Mouse (Mus musculus) monocyte, adult 59 days (primary cell): ENCODE results near the gene Olfr1056. TPM values are rescaled to one million over a fixed set of nuclear protein-coding genes. Genes with fewer than 3 reads are reported as not detected.

ENCODE experiments used
- total RNA-seq, 2 experiments: library from RNA; stranded (reverse); gene quantifications; one replicate each; pipeline ENCODE4 v1.2.4; 2023

The Olfr1056 gene
- total RNA-seq: not detected

DNA sequence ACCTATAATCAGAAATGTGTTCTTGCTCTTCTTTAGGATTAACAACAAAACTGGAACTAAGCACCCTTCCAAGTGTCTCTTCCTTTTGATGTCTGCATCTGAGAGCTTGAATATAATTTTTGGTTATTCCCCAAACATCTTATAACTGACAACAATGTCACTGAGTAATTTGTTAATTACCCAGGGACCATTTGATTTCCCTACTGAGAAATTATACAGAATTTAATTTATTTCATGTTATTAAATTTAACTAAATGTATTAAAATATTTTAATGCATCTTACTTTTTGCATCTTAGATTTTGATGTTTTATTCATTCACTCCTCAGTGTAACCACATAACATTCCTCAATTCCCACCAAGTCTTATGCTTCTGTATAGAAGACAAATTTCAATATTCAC is at the start of gene Olfr1056:
TSS of gene Olfr1056 (minus strand) at position 101 of the 400 bp plus-strand sequence.

DNA sequence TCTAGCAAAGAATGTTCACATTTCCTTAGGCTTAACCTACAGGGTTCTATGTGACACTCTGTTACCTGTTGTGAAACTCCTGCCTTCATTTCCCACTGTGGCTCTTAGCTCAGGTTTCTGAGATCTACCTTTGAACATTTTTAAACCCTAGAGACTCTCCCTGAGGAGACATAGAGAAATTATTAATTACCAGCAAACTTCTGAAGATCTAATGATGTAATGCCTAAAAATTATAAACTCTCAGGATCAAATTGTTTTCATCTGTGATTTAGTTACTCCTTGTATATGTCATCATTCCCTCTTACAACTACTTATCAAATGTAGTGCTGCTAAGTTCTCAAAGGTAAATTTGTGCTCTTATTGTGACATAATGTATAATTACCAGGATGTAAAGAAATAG is 26.2 kb upstream of the Olfr1056 start, which contains the start of gene Olfr1058:
TSS of gene Olfr1058 (minus strand) at position 101 of the 400 bp plus-strand sequence.

DNA sequence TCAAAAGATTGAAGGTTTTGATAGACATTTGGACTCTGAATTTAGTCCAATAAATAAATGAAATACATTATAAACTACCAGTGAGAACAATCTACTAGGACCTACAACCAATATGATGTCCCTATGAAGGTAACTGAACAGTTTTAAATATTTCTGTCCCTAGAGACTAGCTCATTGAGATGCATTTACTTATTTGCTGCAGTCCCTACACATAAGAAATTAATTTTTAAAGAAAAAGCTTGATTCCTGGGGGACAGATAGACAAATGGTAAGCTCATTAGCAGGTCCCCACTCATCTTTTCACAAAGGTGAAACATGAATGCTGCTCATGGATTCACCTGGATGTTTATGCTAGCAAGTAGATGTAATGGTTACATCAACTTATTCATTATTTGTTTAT is 16.0 kb upstream of the Olfr1056 start, which contains the start of gene Olfr1057:
TSS of gene Olfr1057 (minus strand) at position 101 of the 400 bp plus-strand sequence.

DNA sequence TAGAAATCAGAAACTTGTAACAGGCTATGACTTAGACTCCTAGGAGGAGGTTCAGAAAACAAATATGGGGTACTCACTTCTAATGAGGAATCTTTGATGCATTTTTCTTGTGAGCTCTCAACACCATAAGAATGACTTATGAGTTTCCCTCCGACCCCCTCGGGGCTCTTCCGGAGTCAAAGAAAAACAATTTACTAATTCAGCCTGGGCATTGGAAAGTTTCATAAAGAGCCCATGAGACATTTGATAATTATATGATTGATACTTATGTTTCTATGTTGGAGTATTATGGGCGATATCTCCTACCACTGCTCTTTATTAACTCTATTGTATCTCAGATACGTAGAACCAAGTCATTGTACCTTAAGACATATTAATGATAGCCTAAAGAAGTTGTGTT is 12.1 kb downstream of the Olfr1056 start, which contains the start of gene Olfr1055:
TSS of gene Olfr1055 (minus strand) at position 101 of the 400 bp plus-strand sequence.

DNA sequence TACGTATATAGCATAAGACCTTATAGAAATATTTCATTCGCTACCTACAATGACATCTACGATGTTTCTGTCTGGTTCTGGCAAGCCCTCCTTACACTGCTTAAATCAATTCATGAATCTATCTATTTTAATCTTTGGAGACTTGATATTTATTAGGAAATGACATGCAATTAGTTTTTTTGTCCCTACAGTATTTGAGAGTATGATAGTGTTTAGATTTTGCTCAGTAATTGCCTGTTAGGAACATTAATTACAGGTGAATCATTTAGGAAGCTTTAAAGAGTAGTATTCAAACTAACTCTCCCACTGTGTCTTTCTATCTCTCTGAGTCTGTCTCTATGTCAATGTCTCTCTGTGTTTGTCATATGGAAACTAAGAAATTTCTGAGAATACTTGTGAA is 26.9 kb downstream of the Olfr1056 start, which contains the start of gene Olfr1054:
TSS of gene Olfr1054 (minus strand) at position 101 of the 400 bp plus-strand sequence.

DNA sequence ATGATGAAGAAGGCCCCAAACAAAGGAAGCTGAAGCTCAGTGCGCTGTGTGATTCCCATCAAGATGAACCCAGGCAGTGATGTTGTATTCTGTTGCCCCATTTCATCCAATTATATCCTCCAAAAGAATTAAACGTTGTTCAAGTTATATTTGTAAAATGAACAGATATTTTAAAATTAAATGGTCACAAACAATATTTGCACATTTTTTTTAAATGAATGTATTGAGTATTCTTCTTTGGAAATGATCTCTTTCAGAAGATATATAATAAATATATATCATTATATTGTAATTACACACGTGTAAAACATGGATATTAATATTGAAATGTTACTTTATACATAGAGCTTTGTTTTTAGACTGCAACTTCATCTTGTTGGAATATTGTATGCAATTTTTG is 47.1 kb downstream of the Olfr1056 start, which contains the start of gene Olfr1053:
TSS of gene Olfr1053 (minus strand) at position 101 of the 400 bp plus-strand sequence.

Other genes with a start within 250 kb of the Olfr1056 start
- not detected for gene Olfr1039, start 226.5 kb downstream of the Olfr1056 start, total RNA-seq
- not detected for gene Olfr1040, start 215.7 kb downstream of the Olfr1056 start, total RNA-seq
- gene Olfr1042, start 200.6 kb downstream of the Olfr1056 start, total RNA-seq: not detected
- gene Olfr1043, start 194.9 kb downstream of the Olfr1056 start, total RNA-seq: not detected
- gene Olfr1044, start 184.6 kb downstream of the Olfr1056 start, total RNA-seq: not detected
- gene Olfr52, start 176.8 kb downstream of the Olfr1056 start, total RNA-seq: not detected
- gene Olfr1045, start 159.5 kb downstream of the Olfr1056 start, total RNA-seq: not detected
- not detected for gene Olfr1046, start 143.2 kb downstream of the Olfr1056 start, total RNA-seq
- not detected for gene Olfr1047, start 131.1 kb downstream of the Olfr1056 start, total RNA-seq
- gene Olfr1048, start 122.2 kb downstream of the Olfr1056 start, total RNA-seq: not detected
- gene Olfr1049, start 104.1 kb downstream of the Olfr1056 start, total RNA-seq: not detected
- not detected for gene Olfr1051, start 83.4 kb downstream of the Olfr1056 start, total RNA-seq
- gene Olfr1052, start 70.0 kb downstream of the Olfr1056 start, total RNA-seq: not detected
- gene Olfr1053, start 47.2 kb downstream of the Olfr1056 start, total RNA-seq: not detected
- not detected for gene Olfr1054, start 27.0 kb downstream of the Olfr1056 start, total RNA-seq
- not detected for gene Olfr1055, start 12.2 kb downstream of the Olfr1056 start, total RNA-seq
- not detected for gene Olfr1057, start 15.9 kb upstream of the Olfr1056 start, total RNA-seq
- gene Olfr1058, start 26.1 kb upstream of the Olfr1056 start, total RNA-seq: not detected
- not detected for gene Olfr1061, start 51.6 kb upstream of the Olfr1056 start, total RNA-seq
- not detected for gene Olfr1062, start 64.3 kb upstream of the Olfr1056 start, total RNA-seq
- gene Olfr1065, start 88.1 kb upstream of the Olfr1056 start, total RNA-seq: not detected
- not detected for gene Olfr1066, start 93.8 kb upstream of the Olfr1056 start, total RNA-seq
- not detected for gene Olfr228, start 124.9 kb upstream of the Olfr1056 start, total RNA-seq
- gene Olfr1076, start 146.0 kb upstream of the Olfr1056 start, total RNA-seq: not detected
- not detected for gene Olfr1079, start 180.0 kb upstream of the Olfr1056 start, total RNA-seq
- not detected for gene Olfr1080, start 195.8 kb upstream of the Olfr1056 start, total RNA-seq
- gene Olfr1082, start 236.5 kb upstream of the Olfr1056 start, total RNA-seq: not detected